Mouse (Mus musculus): ENCODE measurements around the gene B3gntl1. TPM values are rescaled to one million over a fixed set of nuclear protein-coding genes. Genes with fewer than 3 reads are reported as not detected.
A peak's percentile ranks its signal among the peaks of the same experiment; 100 is the strongest.

The B3gntl1 gene
- polyA plus RNA-seq, 1 experiment from 2014 or later, result 7.1 TPM

- H3K27me3 ChIP-seq (ENCODE audit: control insufficient read depth, insufficient read depth, low read depth, low read length), result no peaks in the 10 kb centered on the region
- H3K4me3 ChIP-seq (ENCODE audit: low read length), result no peak overlapping the region
- peak overlapping the region; percentile 53 for H3K27ac ChIP-seq (ENCODE audit: low read length)
- WGBS, result 25% methylated on average over 7 of the region's 7 CpGs
- no peak for ATAC-seq (ENCODE audit: low read depth)
- H3K4me2 ChIP-seq (ENCODE audit: low read depth, low read length), result no peak overlapping the region
- peaks cover 15% of the 10 kb centered on the region for H3K4me1 ChIP-seq (replicated peaks; ENCODE audit: control insufficient read depth, insufficient read depth, low read length)
- no peaks in the 10 kb centered on the region for H3K9me3 ChIP-seq (ENCODE audit: control insufficient read depth, low read length)
- H3K36me3 ChIP-seq (ENCODE audit: control insufficient read depth, insufficient read depth, low read length), result no peaks in the 10 kb centered on the region
- no peak overlapping the region for H3K9ac ChIP-seq (ENCODE audit: low read length)
Observed at GRCm38 (mm10) chr11:121706521-121707005, 33.6 kb upstream of the B3gntl1 start.

GRCm38 (mm10) chr11:121703619-121704215 is 30.8 kb upstream of the B3gntl1 start:
- Histone ChIP-seq H3K9me3 (ENCODE audit: control insufficient read depth, low read length) (no peaks in the 10 kb centered on the region), H3K4me3 (ENCODE audit: low read length) (peak overlapping the region; percentile 77), H3K36me3 (ENCODE audit: control insufficient read depth, insufficient read depth, low read length) (no peaks in the 10 kb centered on the region), H3K4me2 (ENCODE audit: low read depth, low read length) (peak overlapping the region; percentile 96), H3K27ac (ENCODE audit: low read length) (peak overlapping the region; percentile 4; the same call in 1 of the 2 replicates), H3K4me1 (replicated peaks; ENCODE audit: control insufficient read depth, insufficient read depth, low read length) (peaks cover 15% of the 10 kb centered on the region), H3K27me3 (ENCODE audit: control insufficient read depth, insufficient read depth, low read depth, low read length) (no peaks in the 10 kb centered on the region), H3K9ac (ENCODE audit: low read length) (peak overlapping the region; percentile 78)
- WGBS, result 12% methylated on average over 16 of the region's 16 CpGs
- no peak for ATAC-seq (ENCODE audit: low read depth)

DNA sequence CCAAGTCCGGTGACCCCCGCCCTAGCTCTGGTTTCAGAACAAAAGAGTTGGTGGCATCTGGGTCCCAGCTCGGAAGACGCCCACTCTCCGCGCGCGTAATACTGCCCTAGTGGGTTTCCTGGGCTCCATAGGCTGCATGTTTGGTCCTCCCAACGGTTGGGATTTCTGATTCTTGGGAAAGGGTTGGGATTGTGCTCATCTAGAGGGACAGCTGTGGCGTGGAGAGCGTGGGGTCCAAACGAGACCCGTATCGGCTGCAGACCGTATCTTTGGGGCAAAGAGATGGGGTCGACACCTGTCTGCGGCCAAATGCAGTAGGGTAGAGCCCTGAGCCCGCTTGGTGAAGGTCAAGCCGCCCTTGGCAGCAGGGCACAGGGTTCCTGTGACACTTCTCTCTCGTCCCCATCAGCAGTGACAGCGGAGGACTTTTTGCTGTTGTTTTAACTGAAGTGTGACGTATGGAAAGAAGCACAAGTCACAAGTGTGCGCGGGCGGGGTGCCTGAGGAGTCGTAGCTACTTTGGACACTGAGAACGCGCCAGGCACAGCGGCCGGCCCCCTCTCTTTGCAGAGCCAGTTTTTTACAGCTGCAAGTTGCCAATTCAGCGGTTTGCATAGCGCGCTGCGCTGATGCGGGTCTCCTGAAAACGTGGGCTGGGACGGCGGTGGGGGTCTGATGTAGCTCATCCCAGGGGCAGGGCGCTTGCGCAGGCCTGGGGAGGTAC is 30.1 kb upstream of the B3gntl1 start:
- peak overlapping the region; percentile 77 for H3K4me3 ChIP-seq (ENCODE audit: low read length)
- H3K36me3 ChIP-seq (ENCODE audit: control insufficient read depth, insufficient read depth, low read length), result no peaks in the 10 kb centered on the region
- no peaks in the 10 kb centered on the region for H3K9me3 ChIP-seq (ENCODE audit: control insufficient read depth, low read length)
- H3K4me2 ChIP-seq (ENCODE audit: low read depth, low read length), result peak overlapping the region; percentile 96
- peak; percentile 21; the same call in 1 of the 2 replicates for ATAC-seq (ENCODE audit: low read depth)
- under 1% methylated on average over 40 of the region's 40 CpGs for WGBS
- peak overlapping the region; percentile 78 for H3K9ac ChIP-seq (ENCODE audit: low read length)
- H3K4me1 ChIP-seq (replicated peaks; ENCODE audit: control insufficient read depth, insufficient read depth, low read length), result peaks cover 15% of the 10 kb centered on the region
- H3K27me3 ChIP-seq (ENCODE audit: control insufficient read depth, insufficient read depth, low read depth, low read length), result no peaks in the 10 kb centered on the region
- H3K27ac ChIP-seq (ENCODE audit: low read length), result peak overlapping the region; percentile 82

DNA sequence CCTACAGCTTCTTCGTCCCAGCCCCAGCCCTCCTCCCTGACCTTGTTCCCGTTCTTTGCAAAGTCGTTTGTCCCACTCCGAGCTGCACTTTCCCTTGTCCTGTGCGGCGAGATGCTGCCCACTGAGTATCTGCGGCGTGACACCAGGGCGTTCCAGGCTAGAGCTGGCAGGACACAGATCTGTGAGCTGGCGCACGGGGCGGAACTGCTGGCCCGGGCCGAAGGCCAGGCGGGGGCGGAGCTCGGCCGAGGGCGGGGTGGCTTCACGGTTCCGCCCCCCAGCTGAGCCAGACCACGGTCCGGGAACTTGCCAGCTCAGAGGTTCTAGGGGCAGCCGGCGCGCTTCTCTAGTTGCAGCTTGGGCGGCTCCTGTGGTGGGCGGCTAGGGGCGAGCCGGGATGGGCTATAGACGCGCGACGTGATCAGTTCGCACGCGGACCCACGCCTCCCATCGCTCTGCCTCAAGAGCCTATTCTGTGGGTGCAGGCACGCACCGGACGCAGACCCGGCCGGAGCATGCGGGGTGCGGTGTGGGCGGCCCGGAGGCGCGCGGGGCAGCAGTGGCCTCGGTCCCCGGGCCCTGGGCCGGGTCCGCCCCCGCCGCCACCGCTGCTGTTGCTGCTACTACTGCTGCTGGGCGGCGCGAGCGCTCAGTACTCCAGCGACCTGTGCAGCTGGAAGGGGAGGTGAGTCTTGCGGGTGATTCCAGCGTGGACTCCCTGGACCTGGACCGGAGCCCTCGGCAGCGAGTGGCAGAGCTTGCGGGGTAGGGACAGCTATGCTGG is 29.4 kb upstream of the B3gntl1 start:
- H3K4me1 ChIP-seq (replicated peaks; ENCODE audit: control insufficient read depth, insufficient read depth, low read length), result peaks cover 8% of the 10 kb centered on the region
- peak overlapping the region; percentile 82 for H3K27ac ChIP-seq (ENCODE audit: low read length)
- peak overlapping the region; percentile 78 for H3K9ac ChIP-seq (ENCODE audit: low read length)
- no peaks in the 10 kb centered on the region for H3K36me3 ChIP-seq (ENCODE audit: control insufficient read depth, insufficient read depth, low read length)
- peak; percentile 98 for ATAC-seq (ENCODE audit: low read depth)
- H3K27me3 ChIP-seq (ENCODE audit: control insufficient read depth, insufficient read depth, low read depth, low read length), result no peaks in the 10 kb centered on the region
- H3K4me2 ChIP-seq (ENCODE audit: low read depth, low read length), result peak overlapping the region; percentile 96
- peak overlapping the region; percentile 77 for H3K4me3 ChIP-seq (ENCODE audit: low read length)
- no peaks in the 10 kb centered on the region for H3K9me3 ChIP-seq (ENCODE audit: control insufficient read depth, low read length)
- WGBS, result under 1% methylated on average over 69 of the region's 69 CpGs

GRCm38 (mm10) chr11:121701244-121701643 is 28.3 kb upstream of the B3gntl1 start, which contains the start of gene Metrnl:
Gene Metrnl, plus strand, starts transcription at chr11:121701544.
- H3K36me3 ChIP-seq (ENCODE audit: control insufficient read depth, insufficient read depth, low read length), result no peaks in the 10 kb centered on the region
- H3K4me3 ChIP-seq (ENCODE audit: low read length), result peak within 1 kb of the TSS; percentile 77
- H3K9ac ChIP-seq (ENCODE audit: low read length), result peak within 1 kb of the TSS; percentile 78
- peak within 1 kb of the TSS; percentile 96 for H3K4me2 ChIP-seq (ENCODE audit: low read depth, low read length)
- H3K27me3 ChIP-seq (ENCODE audit: control insufficient read depth, insufficient read depth, low read depth, low read length), result no peaks in the 10 kb centered on the region
- 85% methylated on average over 5 of the region's 5 CpGs for WGBS
- H3K9me3 ChIP-seq (ENCODE audit: control insufficient read depth, low read length), result no peaks in the 10 kb centered on the region
- no peak for ATAC-seq (ENCODE audit: low read depth)
- H3K27ac ChIP-seq (ENCODE audit: low read length), result peak within 1 kb of the TSS; percentile 82
- peaks cover 5% of the 10 kb centered on the region; the same call in 1 of the 2 replicates for H3K4me1 ChIP-seq (replicated peaks; ENCODE audit: control insufficient read depth, insufficient read depth, low read length)

DNA sequence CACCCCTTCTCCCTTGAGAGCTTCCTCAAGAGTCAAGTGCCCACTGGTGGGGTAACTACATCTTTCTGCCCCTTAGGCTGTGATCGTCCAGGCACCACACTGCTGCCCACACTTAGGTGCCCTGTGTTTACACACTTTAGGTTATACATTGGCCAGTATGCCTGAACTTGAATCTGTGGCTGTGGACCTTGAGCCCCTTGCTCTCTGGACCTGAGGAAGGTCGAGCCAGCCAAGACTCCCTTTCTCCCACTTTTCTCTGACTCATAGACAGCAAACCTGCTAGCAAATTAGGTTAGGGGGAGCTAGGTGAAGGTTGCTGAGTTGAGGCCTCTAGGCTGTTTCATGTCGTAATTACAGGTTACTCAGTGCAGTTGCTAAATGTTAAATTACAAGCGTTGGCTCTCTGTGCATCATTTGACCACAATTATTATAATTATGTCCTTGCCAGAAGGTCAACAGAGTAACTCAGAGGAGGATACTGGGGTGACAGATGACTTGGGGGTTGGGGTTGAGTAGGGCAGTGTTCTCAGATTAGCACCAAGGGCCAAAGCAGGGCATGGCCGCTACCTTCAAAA is 25.5 kb upstream of the B3gntl1 start:
- no peaks in the 10 kb centered on the region for H3K36me3 ChIP-seq (ENCODE audit: control insufficient read depth, insufficient read depth, low read length)
- H3K9ac ChIP-seq (ENCODE audit: low read length), result no peak overlapping the region
- 76% methylated on average over 5 of the region's 5 CpGs for WGBS
- H3K27me3 ChIP-seq (ENCODE audit: control insufficient read depth, insufficient read depth, low read depth, low read length), result no peaks in the 10 kb centered on the region
- no peak overlapping the region for H3K4me2 ChIP-seq (ENCODE audit: low read depth, low read length)
- no peak overlapping the region for H3K27ac ChIP-seq (ENCODE audit: low read length)
- no peaks in the 10 kb centered on the region; the same call in 1 of the 2 replicates for H3K4me1 ChIP-seq (replicated peaks; ENCODE audit: control insufficient read depth, insufficient read depth, low read length)
- ATAC-seq (ENCODE audit: low read depth), result no peak
- no peak overlapping the region for H3K4me3 ChIP-seq (ENCODE audit: low read length)
- no peaks in the 10 kb centered on the region for H3K9me3 ChIP-seq (ENCODE audit: control insufficient read depth, low read length)

- Histone ChIP-seq H3K9me3 (ENCODE audit: control insufficient read depth, low read length) (no peaks in the 10 kb centered on the region), H3K4me3 (ENCODE audit: low read length) (no peak overlapping the region), H3K9ac (ENCODE audit: low read length) (no peak overlapping the region), H3K4me1 (replicated peaks; ENCODE audit: control insufficient read depth, insufficient read depth, low read length) (no peaks in the 10 kb centered on the region; the same call in 1 of the 2 replicates), H3K27ac (ENCODE audit: low read length) (no peak overlapping the region), H3K27me3 (ENCODE audit: control insufficient read depth, insufficient read depth, low read depth, low read length) (no peaks in the 10 kb centered on the region), H3K4me2 (ENCODE audit: low read depth, low read length) (no peak overlapping the region), H3K36me3 (ENCODE audit: control insufficient read depth, insufficient read depth, low read length) (no peaks in the 10 kb centered on the region)
- no peak for ATAC-seq (ENCODE audit: low read depth)
- WGBS, result 78% methylated on average over 4 of the region's 4 CpGs
Observed at GRCm38 (mm10) chr11:121697271-121697670, 24.3 kb upstream of the B3gntl1 start.

- H3K27me3 ChIP-seq (ENCODE audit: control insufficient read depth, insufficient read depth, low read depth, low read length), result no peaks in the 10 kb centered on the region
- no peaks in the 10 kb centered on the region for H3K4me1 ChIP-seq (replicated peaks; ENCODE audit: control insufficient read depth, insufficient read depth, low read length)
- H3K36me3 ChIP-seq (ENCODE audit: control insufficient read depth, insufficient read depth, low read length), result no peaks in the 10 kb centered on the region
- WGBS, result 72% methylated on average over 5 of the region's 5 CpGs
- H3K9ac ChIP-seq (ENCODE audit: low read length), result no peak overlapping the region
- ATAC-seq (ENCODE audit: low read depth), result no peak
- no peak overlapping the region for H3K4me3 ChIP-seq (ENCODE audit: low read length)
- no peak overlapping the region for H3K4me2 ChIP-seq (ENCODE audit: low read depth, low read length)
- H3K9me3 ChIP-seq (ENCODE audit: control insufficient read depth, low read length), result no peaks in the 10 kb centered on the region
- no peak overlapping the region for H3K27ac ChIP-seq (ENCODE audit: low read length)
Observed at GRCm38 (mm10) chr11:121695304-121696064, 22.5 kb upstream of the B3gntl1 start.
